Mouse (Mus musculus): Measurements from ENCODE around the gene Adamtsl2. TPM values are rescaled to one million over a fixed set of nuclear protein-coding genes. Genes with fewer than 3 reads are reported as not detected.

The Adamtsl2 gene
- polyA plus RNA-seq, 1 experiment: 0.04 TPM

DNA sequence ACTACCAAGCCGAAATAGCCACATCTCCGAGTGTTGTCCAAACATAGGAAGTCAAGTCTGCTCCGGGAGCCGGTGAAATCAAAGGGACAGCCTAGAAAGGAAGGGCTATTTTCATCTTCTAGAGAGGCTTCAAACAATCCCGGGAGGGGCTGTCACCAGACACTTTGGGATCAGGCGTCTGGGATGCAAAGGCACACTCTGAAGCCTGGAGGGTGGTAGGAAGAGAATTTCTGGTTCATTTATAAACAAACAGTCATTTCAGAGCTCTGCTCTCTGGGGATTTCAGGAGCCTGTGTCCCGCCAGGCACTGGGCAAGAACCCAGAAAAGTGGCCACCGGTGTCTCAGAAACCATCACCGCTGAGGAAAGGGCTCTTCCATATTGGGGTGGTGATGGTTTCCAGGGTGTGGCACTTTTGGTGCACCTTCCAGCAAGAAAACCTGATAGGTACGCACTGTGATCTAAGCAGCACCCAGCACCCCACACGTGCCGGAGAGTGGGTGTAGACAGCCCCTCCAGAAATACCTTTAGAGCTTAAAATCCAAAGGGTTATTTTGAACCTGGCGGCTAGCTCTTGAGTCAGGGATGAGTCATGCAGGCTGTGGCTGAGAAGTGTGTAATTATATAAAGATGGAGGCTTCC, 17.3 kb downstream of the Adamtsl2 start:
- Histone ChIP-seq H3K36me3 (ENCODE audit: control insufficient read depth, insufficient read depth) (no peaks in the 10 kb centered on the region), H3K79me2 (ENCODE audit: control insufficient read depth, insufficient read depth) (no peaks in the 10 kb centered on the region), H3K4me3 (ENCODE audit: insufficient read depth, poor library complexity, severe bottlenecking) (no peak overlapping the region), H3K27me3 (ENCODE audit: control insufficient read depth, insufficient read depth, insufficient read length) (peaks cover 1% of the 10 kb centered on the region), H3K79me3 (ENCODE audit: low read depth) (no peaks in the 10 kb centered on the region), H3ac (ENCODE audit: control insufficient read depth, insufficient read length, low read depth) (no peak overlapping the region)
- no peak for TF ChIP-seq MYOG (IDR thresholded peaks at IDR 0.05; ENCODE audit: control insufficient read depth, extremely low read depth, insufficient read length)
- TF ChIP-seq MAX (IDR thresholded peaks at IDR 0.05): peak; percentile 43
- TF ChIP-seq USF1 (IDR thresholded peaks at IDR 0.05; ENCODE audit: low read depth): peak; percentile 33
- peak; percentile 86 for TF ChIP-seq FOSL1 (IDR thresholded peaks at IDR 0.05; ENCODE audit: insufficient read depth, low read length, poor library complexity, severe bottlenecking)
- no peak for TF ChIP-seq MYOD1 (IDR thresholded peaks at IDR 0.05; ENCODE audit: control insufficient read depth, insufficient read length, low read depth)
- no peak for TF ChIP-seq CTCF (IDR thresholded peaks at IDR 0.05; ENCODE audit: control insufficient read depth, insufficient read depth, insufficient read length)

DNA sequence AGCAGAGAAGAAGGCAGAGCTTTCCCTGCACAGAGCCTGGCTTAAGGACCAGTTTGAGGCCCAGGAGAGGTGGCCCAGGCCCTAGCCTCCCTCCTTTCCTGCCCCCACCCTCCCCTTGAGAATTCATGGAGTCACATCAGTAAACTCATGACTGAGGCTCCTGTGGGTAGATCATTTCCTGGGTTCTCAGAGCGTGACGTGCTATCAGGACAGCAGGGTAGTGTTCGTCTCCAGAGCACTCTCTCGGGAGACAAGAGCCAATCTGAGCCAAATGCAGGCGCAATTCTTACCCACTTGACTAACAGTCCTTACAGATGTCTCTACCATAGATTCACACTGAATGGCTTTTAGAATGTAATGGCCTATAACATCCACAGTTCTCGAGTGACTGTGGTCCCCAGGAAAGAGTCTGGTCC, 18.1 kb downstream of the Adamtsl2 start:
- Histone ChIP-seq H3ac (ENCODE audit: control insufficient read depth, insufficient read length, low read depth) (peak overlapping the region; percentile 6), H3K36me3 (ENCODE audit: control insufficient read depth, insufficient read depth) (no peaks in the 10 kb centered on the region), H3K27me3 (ENCODE audit: control insufficient read depth, insufficient read depth, insufficient read length) (peaks cover 5% of the 10 kb centered on the region), H3K79me3 (ENCODE audit: low read depth) (no peaks in the 10 kb centered on the region), H3K79me2 (ENCODE audit: control insufficient read depth, insufficient read depth) (no peaks in the 10 kb centered on the region), H3K4me3 (ENCODE audit: insufficient read depth, poor library complexity, severe bottlenecking) (no peak overlapping the region)
- no peak for TF ChIP-seq USF1 (IDR thresholded peaks at IDR 0.05; ENCODE audit: low read depth)
- TF ChIP-seq FOSL1 (IDR thresholded peaks at IDR 0.05; ENCODE audit: insufficient read depth, low read length, poor library complexity, severe bottlenecking): no peak
- TF ChIP-seq MAX (IDR thresholded peaks at IDR 0.05): peak; percentile 36
- TF ChIP-seq CEBPB (IDR thresholded peaks at IDR 0.05; ENCODE audit: low read depth): no peak

DNA sequence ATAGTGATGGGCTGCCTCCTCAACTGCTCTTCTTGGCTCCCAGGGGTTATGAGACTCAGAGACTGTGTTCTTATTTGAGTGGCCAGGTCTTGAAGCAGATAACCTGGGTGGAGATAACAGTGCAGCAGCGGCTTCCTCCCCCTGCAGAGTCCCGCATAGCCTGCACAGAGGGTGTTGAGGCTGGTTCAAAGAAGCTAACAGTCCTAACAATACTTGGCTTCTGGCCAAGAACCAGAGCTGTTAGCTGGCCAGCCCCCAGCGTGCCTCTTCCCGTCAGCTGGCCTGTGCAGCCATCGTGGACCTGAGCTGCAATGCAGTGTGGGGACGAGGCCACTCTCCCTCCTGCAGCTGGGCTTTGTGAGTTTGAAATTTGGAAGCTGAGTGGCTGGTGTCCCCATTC, 18.6 kb downstream of the Adamtsl2 start:
- Histone ChIP-seq H3K79me3 (ENCODE audit: low read depth) (no peaks in the 10 kb centered on the region), H3K36me3 (ENCODE audit: control insufficient read depth, insufficient read depth) (no peaks in the 10 kb centered on the region), H3K27me3 (ENCODE audit: control insufficient read depth, insufficient read depth, insufficient read length) (peaks cover 7% of the 10 kb centered on the region), H3K4me3 (ENCODE audit: insufficient read depth, poor library complexity, severe bottlenecking) (no peak overlapping the region), H3K79me2 (ENCODE audit: control insufficient read depth, insufficient read depth) (no peaks in the 10 kb centered on the region), H3ac (ENCODE audit: control insufficient read depth, insufficient read length, low read depth) (no peak overlapping the region)
- TF ChIP-seq MYOD1 (IDR thresholded peaks at IDR 0.05; ENCODE audit: control insufficient read depth, insufficient read length, low read depth) (no peak), MAX (IDR thresholded peaks at IDR 0.05) (no peak), FOSL1 (IDR thresholded peaks at IDR 0.05; ENCODE audit: insufficient read depth, low read length, poor library complexity, severe bottlenecking) (no peak), MYOG (IDR thresholded peaks at IDR 0.05; ENCODE audit: control insufficient read depth, extremely low read depth, insufficient read length) (no peak), CTCF (IDR thresholded peaks at IDR 0.05; ENCODE audit: control insufficient read depth, insufficient read depth, insufficient read length) (no peak), USF1 (IDR thresholded peaks at IDR 0.05; ENCODE audit: low read depth) (no peak), CEBPB (IDR thresholded peaks at IDR 0.05; ENCODE audit: low read depth) (no peak)

DNA sequence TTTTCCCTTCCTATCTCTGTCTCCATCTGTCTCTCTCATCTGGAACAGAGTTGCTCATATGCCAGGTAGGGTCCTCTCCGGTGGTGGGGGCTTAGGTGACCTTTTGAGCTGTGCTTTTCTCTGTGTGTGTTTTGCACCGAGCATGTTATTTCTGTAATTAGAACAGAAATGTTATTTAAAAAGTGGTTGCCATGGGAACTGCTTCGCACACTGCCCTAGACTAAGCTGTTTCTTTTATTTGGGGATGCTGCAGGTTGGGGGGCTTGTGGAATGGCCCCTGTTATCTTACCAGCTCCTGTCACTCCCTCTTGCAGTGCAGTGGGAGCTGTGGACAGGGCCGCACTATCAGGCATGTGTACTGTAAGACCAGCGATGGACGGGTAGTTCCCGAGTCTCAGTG, 24.4 kb downstream of the Adamtsl2 start:
- TF ChIP-seq FOSL1 (IDR thresholded peaks at IDR 0.05; ENCODE audit: insufficient read depth, low read length, poor library complexity, severe bottlenecking) (no peak), CTCF (IDR thresholded peaks at IDR 0.05; ENCODE audit: control insufficient read depth, insufficient read depth, insufficient read length) (no peak), MYOG (IDR thresholded peaks at IDR 0.05; ENCODE audit: control insufficient read depth, extremely low read depth, insufficient read length) (no peak), USF1 (IDR thresholded peaks at IDR 0.05; ENCODE audit: low read depth) (no peak), MAX (IDR thresholded peaks at IDR 0.05) (no peak), MYOD1 (IDR thresholded peaks at IDR 0.05; ENCODE audit: control insufficient read depth, insufficient read length, low read depth) (no peak), CEBPB (IDR thresholded peaks at IDR 0.05; ENCODE audit: low read depth) (no peak)
- no peaks in the 10 kb centered on the region for H3K36me3 ChIP-seq (ENCODE audit: control insufficient read depth, insufficient read depth)
- H3K79me3 ChIP-seq (ENCODE audit: low read depth): no peaks in the 10 kb centered on the region
- no peak overlapping the region for H3K4me3 ChIP-seq (ENCODE audit: insufficient read depth, poor library complexity, severe bottlenecking)
- no peak overlapping the region for H3ac ChIP-seq (ENCODE audit: control insufficient read depth, insufficient read length, low read depth)
- no peaks in the 10 kb centered on the region for H3K79me2 ChIP-seq (ENCODE audit: control insufficient read depth, insufficient read depth)
- H3K27me3 ChIP-seq (ENCODE audit: control insufficient read depth, insufficient read depth, insufficient read length): peaks cover 28% of the 10 kb centered on the region

DNA sequence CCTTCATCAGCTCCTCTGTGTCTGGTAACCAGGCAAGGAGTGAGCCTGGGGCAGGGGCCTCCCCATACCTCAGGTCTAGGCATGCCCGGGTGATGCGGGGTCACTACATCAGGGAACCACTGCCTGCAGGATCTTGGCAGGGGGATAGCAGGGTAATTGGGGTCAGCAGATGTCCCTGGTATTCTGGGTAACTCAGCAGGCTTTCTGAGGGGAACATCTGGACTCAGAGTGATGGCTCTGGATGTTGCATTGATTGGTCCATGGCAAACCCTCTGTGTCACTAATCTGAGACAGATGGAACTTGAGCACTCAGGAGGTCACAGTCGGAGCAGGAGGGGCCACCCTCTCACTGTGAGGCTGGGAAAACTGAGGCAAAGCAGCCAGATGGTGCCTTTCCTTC, 27.6 kb downstream of the Adamtsl2 start:
- TF ChIP-seq MYOG (IDR thresholded peaks at IDR 0.05; ENCODE audit: control insufficient read depth, extremely low read depth, insufficient read length): no peak
- TF ChIP-seq CTCF (IDR thresholded peaks at IDR 0.05; ENCODE audit: control insufficient read depth, insufficient read depth, insufficient read length): no peak
- TF ChIP-seq FOSL1 (IDR thresholded peaks at IDR 0.05; ENCODE audit: insufficient read depth, low read length, poor library complexity, severe bottlenecking): no peak
- TF ChIP-seq USF1 (IDR thresholded peaks at IDR 0.05; ENCODE audit: low read depth): no peak
- no peak for TF ChIP-seq MYOD1 (IDR thresholded peaks at IDR 0.05; ENCODE audit: control insufficient read depth, insufficient read length, low read depth)
- no peak for TF ChIP-seq MAX (IDR thresholded peaks at IDR 0.05)
- no peak for TF ChIP-seq CEBPB (IDR thresholded peaks at IDR 0.05; ENCODE audit: low read depth)
- Histone ChIP-seq H3K4me3 (ENCODE audit: insufficient read depth, poor library complexity, severe bottlenecking) (no peak overlapping the region), H3K36me3 (ENCODE audit: control insufficient read depth, insufficient read depth) (no peaks in the 10 kb centered on the region)

DNA sequence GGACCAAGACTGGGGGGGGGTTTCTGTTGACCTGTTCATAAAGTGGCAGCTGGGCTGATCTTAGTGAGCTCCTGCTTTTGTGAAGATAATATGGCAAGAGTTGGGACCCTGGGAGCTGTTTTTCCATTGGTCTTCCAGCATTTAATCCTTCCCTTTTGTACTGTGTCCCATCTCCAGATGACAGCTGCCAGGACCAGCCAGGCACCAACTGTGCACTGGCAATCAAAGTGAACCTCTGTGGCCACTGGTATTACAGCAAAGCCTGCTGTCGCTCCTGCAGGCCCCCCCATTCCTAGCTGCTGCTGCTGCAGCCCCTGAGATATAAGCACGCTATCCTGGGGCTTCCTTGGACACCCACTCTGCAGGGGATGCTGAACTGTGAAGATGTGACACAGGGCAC, 29.0 kb downstream of the Adamtsl2 start:
- Histone ChIP-seq H3ac (ENCODE audit: control insufficient read depth, insufficient read length, low read depth) (no peak overlapping the region), H3K27me3 (ENCODE audit: control insufficient read depth, insufficient read depth, insufficient read length) (peaks cover 55% of the 10 kb centered on the region), H3K4me3 (ENCODE audit: insufficient read depth, poor library complexity, severe bottlenecking) (no peak overlapping the region), H3K36me3 (ENCODE audit: control insufficient read depth, insufficient read depth) (no peaks in the 10 kb centered on the region), H3K79me2 (ENCODE audit: control insufficient read depth, insufficient read depth) (no peaks in the 10 kb centered on the region), H3K79me3 (ENCODE audit: low read depth) (no peaks in the 10 kb centered on the region)
- TF ChIP-seq MYOG (IDR thresholded peaks at IDR 0.05; ENCODE audit: control insufficient read depth, extremely low read depth, insufficient read length) (no peak), CTCF (IDR thresholded peaks at IDR 0.05; ENCODE audit: control insufficient read depth, insufficient read depth, insufficient read length) (no peak)

More for the DNA sequence above, 27.6 kb downstream of the Adamtsl2 start:
- no peaks in the 10 kb centered on the region for H3K79me2 ChIP-seq (ENCODE audit: control insufficient read depth, insufficient read depth)
- H3K27me3 ChIP-seq (ENCODE audit: control insufficient read depth, insufficient read depth, insufficient read length): peaks cover 47% of the 10 kb centered on the region
- no peaks in the 10 kb centered on the region for H3K79me3 ChIP-seq (ENCODE audit: low read depth)
- no peak overlapping the region for H3ac ChIP-seq (ENCODE audit: control insufficient read depth, insufficient read length, low read depth)
